Mouse (Mus musculus) spleen, postnatal 10 days (tissue): ENCODE measurements around the gene Notch2.

Experiments used
- DNase-seq, 2 experiments: peaks; one replicate each; pipeline ENCODE4 v3.0.0; 2021 to 2022; ENCODE audit warnings: low spot score in 2 of 2

Notch2 gene

DNA sequence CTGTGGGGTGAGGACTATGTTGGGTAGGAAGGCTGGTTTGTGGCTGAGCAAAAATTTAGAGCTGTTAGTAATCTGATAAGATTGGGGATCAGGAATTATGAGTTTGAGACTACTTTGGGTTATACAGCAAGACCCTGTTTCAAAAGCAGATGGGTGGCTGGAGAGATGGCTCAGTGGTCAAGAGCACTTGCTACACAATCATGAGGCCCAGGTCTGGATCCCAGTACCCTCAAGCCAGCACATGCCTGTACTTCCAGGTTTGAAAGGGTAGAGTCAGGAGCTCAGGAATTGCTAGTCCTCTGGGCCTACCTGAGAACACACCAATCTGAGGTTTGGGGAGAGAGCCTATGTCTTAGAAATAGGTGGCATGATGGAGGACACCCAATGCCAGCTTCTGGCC lies 140.1 kb downstream of the Notch2 start:
- DNase-seq: no peak

DNA sequence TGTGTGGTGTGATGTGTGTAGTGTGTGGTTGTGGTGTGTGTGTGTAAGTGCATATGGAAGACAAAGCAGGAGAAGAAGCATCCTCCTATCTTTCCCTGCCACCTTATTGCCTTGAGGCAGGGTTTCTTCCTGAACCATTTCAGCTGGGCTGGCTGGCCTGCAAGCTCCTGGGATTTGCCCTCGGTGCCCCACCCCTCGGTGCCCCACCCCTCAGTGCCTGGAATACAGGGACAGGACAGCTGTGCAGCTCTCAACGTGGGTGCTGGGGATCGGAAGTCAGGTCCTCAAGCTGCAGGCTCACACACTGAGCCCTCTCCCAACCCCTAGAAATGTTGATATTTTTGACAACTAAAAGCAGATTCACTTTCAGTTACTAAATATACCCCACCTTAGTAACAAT lies 142.8 kb downstream of the Notch2 start:
- DNase-seq: no peak

DNA sequence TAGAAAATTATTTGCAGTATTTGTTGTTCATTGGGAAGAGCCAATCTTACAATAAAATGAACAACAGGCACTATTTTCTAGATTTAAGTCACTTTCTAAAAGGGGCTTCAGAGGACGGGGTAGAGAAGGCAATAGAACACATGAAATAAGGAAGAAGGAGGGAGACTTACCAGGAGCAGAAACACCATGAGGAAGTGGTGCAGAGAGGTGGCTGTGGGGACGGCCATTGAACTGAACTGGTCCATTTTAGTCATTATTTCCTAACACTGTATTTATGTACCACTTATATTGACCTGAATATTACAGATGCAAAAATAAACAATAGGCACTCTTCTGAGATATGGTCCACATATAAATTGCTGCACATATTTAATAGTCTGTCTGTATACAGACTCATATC lies 143.7 kb downstream of the Notch2 start:
- no peak for DNase-seq

DNA sequence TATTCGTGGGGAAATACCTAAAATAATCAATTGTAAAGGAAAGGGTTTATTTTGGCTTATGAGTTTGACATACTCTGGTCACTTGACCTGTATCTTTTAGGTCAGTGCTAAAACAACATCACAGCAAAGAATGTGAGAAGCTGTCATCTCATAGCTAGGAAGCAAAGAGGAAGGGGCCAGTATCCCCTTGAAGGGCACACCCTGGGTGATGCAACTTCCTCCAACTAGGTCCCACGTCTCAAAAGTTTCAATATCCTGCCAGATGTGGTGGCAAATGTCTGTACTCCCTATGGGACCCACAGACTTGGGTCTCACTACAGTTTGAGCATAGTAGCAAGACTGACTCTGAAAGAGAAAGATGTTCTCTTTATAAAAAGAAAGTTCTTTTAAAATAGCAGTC lies 144.3 kb downstream of the Notch2 start:
- no peak for DNase-seq

DNA sequence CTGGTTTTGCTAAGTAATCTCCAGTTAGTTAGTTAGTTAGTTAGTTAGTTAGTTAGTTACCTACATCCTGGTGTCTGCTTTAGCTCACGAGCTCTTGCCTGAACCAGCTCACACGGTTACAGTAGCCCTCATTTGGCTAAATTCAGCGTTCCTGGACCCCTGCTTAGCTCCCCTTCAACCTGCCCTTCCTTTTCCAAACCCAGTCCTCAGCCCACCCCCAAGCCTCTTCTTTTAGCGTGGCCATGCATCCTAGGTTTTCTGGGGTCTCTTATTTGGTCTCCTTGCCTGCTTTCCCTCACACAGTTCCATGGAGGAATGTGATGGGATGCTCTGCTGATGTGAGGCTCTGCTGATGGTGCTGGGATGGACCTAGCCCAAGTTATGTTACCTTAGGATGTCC lies 145.3 kb downstream of the Notch2 start:
- no peak for DNase-seq

DNA sequence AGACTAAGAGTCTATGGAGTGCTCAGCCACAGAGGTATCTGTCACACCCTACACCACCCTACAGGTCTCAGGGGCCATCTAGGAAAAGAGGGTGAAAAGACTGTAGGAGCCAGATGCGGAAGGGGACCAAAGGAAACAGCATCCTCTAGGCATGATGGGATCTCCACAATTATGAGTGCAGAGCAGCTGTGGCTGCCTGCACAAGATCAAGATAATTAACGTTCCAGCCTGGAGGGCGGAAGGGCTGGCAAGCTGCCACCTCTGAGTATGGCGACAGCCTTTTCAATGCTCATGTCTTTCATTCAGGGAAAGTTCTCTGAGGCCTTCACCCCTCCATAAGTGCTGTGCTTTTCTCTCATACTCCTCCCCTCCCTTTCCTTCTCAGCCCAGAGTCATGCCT lies 146.0 kb downstream of the Notch2 start:
- DNase-seq: no peak

DNA sequence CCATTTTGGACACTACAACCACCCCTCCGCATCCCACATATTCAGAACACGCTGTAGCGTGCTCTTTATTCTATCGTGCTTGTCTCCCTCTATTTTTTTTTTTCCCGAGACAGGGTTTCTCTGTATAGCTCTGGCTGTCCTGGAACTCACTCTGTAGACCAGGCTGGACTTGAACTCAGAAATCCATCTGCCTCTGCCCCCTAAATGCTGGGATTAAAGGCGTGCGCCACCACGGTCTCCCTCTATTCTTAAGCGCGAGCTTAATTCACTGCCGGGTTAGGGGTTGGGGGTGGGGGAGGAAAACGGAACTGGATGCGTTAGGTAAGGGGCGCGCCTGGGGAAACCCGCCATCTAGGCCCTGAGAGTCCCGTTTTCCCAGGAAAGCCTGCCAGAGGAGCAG lies 147.0 kb downstream of the Notch2 start, which contains the start of gene Adam30:
TSS of gene Adam30 (plus strand) at position 301 of the 400 bp plus-strand sequence.
- DNase-seq: no peak

DNA sequence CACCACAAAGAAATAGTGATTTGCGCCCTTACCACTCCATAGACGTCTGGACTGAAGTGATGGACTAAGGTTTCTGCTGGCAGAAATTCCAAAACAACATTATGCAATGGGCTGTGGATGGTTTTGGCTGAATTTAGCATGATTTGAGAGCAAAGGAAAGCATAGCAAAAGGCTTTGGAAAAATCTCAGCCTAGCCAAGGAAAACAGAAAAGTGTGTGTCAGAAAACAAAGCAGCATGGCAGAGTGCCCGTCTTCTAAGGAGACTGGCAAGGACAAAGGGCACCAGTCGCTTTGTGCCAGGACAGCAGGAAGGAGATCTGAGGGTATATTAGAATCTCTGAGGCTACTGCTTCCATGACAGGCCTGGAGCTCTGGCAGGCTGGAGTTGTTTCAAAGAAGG lies 165.0 kb downstream of the Notch2 start:
- no peak for DNase-seq

DNA sequence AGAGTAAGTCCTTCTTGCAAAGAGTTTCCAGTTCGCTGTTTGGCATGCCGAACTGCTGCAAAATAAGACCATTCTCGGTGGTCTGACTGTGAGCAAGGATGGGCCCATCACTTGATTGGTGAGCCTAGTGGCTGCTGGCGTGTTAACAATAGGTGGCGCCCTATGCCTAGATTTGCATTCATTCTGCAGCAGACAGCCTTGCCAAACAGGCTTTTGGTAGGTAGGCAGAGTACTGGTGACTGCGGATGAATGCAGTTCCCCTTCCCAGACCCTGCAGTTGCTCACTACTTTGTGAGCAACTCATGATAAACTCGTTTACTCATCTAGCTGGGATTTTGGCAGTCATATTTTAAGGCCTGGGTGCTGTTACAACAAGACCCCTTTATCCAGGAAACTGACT lies 167.5 kb downstream of the Notch2 start:
- peak in 1 of 2 experiments; percentile 32 for DNase-seq

DNA sequence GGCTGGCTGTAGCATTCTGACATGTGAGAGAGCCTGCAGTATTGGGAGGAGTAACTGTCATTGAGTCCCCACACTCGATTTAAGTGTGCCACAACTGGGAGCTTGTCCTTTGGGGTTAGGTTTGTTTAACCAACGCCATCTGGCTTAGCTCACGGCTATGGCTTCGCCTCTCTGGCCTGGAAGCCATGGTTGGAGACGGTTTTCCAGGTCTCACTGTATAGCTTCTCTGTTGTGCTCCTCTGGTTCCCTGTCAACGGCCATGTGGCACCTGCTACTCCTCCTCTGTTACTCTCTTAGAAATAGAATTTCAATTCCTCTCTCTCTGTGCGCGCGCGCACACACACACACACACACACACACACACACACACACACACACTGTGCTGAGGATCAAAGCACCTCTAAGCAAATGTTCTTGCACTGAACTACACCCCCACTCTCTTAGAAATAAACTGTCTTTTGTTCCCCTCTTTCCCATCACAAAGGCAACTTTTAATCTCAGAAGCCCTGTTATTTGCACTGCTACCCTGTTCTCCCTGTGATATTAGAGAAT lies 171.9 kb downstream of the Notch2 start:
- no peak for DNase-seq

DNA sequence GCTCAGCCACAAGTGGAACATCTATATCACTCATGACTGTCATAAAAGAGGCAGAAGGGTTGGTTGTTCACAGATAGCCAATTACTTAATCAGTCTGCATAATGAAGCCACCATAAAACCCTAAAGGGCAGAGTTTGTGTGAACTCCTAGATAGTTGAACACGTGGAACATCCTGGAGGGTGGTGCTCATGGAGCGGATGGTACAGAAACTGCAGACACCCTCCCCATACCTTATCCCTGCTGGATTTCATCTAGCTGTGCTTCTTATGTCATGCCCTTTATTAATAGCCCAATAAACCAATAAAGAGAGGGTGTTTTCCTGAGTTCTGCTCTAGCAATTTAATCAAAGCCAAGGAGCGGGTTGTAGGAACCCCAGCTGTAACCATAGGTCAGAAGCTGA lies 174.4 kb downstream of the Notch2 start:
- DNase-seq: no peak

DNA sequence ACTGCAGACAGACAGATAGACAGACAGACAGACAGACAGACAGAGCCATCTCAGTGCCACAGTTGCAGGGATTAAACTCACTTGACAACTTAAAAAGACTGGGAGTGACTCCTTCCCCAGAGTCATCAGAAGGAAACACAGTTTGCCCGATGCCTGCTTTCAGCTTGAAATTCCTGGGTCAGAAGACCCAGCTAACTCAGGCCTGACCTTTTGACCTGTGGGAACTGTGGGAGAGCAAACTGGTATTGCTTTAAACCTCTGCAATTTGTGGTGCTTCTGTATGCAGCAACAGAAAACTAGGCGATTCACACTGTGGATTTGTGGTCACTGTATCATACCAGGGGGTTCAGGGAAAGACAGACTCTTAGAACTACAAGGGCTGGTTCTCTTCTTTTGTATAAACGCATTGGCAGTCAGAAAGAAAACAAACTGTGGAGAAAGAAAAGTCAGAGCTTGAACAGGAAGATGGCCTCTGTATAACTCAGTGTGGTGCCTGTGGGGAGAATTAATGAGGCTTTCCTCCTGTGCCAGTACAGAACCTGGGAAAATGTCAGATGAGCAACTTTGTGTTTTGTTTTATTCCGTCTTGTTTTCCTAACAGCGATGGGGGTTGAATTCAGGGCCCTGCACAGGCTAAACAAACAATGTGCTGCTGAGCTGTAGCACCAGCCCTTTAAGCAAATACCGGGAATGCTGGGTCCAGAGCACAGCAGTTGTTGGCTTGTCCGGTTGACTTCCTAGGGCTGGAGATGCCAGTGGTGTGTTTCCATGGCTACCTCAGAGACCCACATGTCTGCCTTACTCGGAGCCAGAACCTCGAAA lies 184.6 kb downstream of the Notch2 start:
- no peak for DNase-seq

DNA sequence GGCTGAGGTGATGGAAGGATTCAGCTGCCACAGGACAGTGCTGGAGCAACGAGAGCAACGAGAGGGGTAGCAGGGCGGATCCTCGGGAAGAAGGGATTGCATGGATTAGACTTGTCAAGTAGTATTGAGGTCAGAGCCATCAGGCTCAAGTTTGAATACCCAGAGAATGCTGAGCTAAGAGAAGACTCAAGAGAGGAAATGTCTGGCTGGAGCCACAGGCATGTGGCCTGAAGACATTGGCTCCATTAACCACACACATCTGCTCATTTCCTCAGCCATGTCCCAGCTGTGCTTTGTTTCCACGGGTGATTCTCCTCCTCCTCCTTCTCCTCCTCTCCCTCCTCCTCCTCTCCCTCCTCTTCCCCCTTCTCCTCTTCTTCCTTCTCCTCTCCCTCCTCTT lies 186.4 kb downstream of the Notch2 start:
- DNase-seq: no peak
